Comparison of ENCODE assay signal across 8 mouse cellular contexts in the genomic region with DNA sequence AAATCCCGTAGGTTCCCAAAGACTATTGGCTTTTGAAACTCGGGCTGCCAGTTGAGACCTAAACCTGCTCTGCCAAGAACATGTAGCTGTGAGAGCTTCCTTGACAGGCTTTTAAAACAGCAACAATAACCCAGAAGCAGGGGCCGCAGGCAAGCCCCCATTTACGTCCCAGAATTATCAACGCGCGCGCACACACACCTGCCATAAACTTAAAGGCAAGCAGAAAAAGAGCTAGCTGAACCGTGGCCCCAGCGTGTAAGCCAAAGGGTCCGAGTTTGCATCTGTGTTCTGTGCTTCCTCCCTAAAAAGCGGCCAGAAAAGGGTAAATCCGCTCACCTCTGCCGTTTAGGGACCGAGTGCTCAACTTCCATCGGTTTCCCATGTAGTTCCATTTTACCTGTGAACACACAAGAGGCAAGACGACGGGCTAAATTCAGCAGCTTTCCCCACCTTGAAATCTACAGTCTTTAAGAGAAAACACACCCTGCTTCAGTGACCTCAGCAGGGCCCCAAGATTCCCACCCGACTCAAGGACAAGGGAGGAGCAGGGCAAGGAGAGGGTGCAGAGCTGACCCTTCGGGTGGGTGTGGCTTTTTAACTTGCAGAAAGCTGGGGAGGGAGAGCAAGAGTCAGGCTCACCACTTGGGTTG. TPM values are rescaled to one million over a fixed set of nuclear protein-coding genes. Genes with fewer than 3 reads are reported as not detected.
DNase-seq lines count a peak whose midpoint lies in the region; ATAC-seq lines count a peak whose summit lies in the region.

No protein-coding gene starts in this region.

- no peak for ATAC-seq in lung, embryonic 16.5 days (ENCODE audit: low read depth)
- ATAC-seq in limb, embryonic 12.5 days (ENCODE audit: insufficient number of reproducible peaks, insufficient read depth, low FRiP score, low TSS enrichment, low read depth), result no peak
- no peak for ATAC-seq in neural tube, embryonic 15.5 days (ENCODE audit: low FRiP score)
- ATAC-seq in granulocyte monocyte progenitor cell, adult 5-6 weeks (replicated peaks; ENCODE audit: poor library complexity, severe bottlenecking), result no peak

- DNase-seq in lung, postnatal 36 days, result no peak
- DNase-seq in forebrain, embryonic 10.5 days (ENCODE audit: extremely low spot score, low spot score), result peak; percentile 33
- DNase-seq in adrenal gland, postnatal 25 days, result no peak
- no peak for DNase-seq in layer of hippocampus, postnatal 25 days (ENCODE audit: extremely low spot score in 1 of 2, low spot score in 1 of 2)

- no peaks in the 10 kb centered on the region for H3K9me3 ChIP-seq in lung, embryonic 16.5 days (ENCODE audit: control insufficient read depth, low read length)
- no peaks in the 10 kb centered on the region for H3K9me3 ChIP-seq in forebrain, embryonic 10.5 days
- no peaks in the 10 kb centered on the region for H3K9me3 ChIP-seq in limb, embryonic 12.5 days
- H3K9me3 ChIP-seq in neural tube, embryonic 15.5 days (replicated peaks), result no peaks in the 10 kb centered on the region

- H3K36me3 ChIP-seq in lung, embryonic 16.5 days (ENCODE audit: control insufficient read depth, insufficient read depth, low read length), result no peaks in the 10 kb centered on the region
- peaks cover 16% of the 10 kb centered on the region for H3K36me3 ChIP-seq in forebrain, embryonic 10.5 days (replicated peaks)
- peaks cover 10% of the 10 kb centered on the region; the same call in 1 of the 2 replicates for H3K36me3 ChIP-seq in limb, embryonic 12.5 days
- H3K36me3 ChIP-seq in neural tube, embryonic 15.5 days, result no peaks in the 10 kb centered on the region

- WGBS in lung, embryonic 16.5 days, result 5% methylated on average over 20 of the region's 20 CpGs
- WGBS in forebrain, embryonic 10.5 days, result 4% methylated on average over 20 of the region's 20 CpGs
- under 1% methylated on average over 20 of the region's 20 CpGs for WGBS in limb, embryonic 12.5 days
- WGBS in neural tube, embryonic 15.5 days, result under 1% methylated on average over 20 of the region's 20 CpGs

- H3K4me3 ChIP-seq in lung, embryonic 16.5 days (ENCODE audit: low read length), result peak overlapping the region; percentile 89
- H3K4me3 ChIP-seq in forebrain, embryonic 10.5 days, result peak overlapping the region; percentile 99
- H3K4me3 ChIP-seq in limb, embryonic 12.5 days (replicated peaks), result peak overlapping the region; percentile 98
- peak overlapping the region; percentile 87 for H3K4me3 ChIP-seq in neural tube, embryonic 15.5 days (replicated peaks)

- no peaks in the 10 kb centered on the region for H3K27me3 ChIP-seq in lung, embryonic 16.5 days (ENCODE audit: control insufficient read depth, insufficient read depth, low read depth, low read length)
- no peaks in the 10 kb centered on the region for H3K27me3 ChIP-seq in forebrain, embryonic 10.5 days (ENCODE audit: poor library complexity, severe bottlenecking)
- H3K27me3 ChIP-seq in limb, embryonic 12.5 days, result no peaks in the 10 kb centered on the region
- H3K27me3 ChIP-seq in neural tube, embryonic 15.5 days (replicated peaks), result no peaks in the 10 kb centered on the region

- peaks cover 41% of the 10 kb centered on the region for H3K4me1 ChIP-seq in lung, embryonic 16.5 days (replicated peaks; ENCODE audit: control insufficient read depth, insufficient read depth, low read length)
- H3K4me1 ChIP-seq in forebrain, embryonic 10.5 days, result peaks cover 57% of the 10 kb centered on the region
- peaks cover 35% of the 10 kb centered on the region for H3K4me1 ChIP-seq in limb, embryonic 12.5 days (replicated peaks)
- H3K4me1 ChIP-seq in neural tube, embryonic 15.5 days, result peaks cover 59% of the 10 kb centered on the region

- H3K27ac ChIP-seq in lung, embryonic 16.5 days (ENCODE audit: low read length), result peak overlapping the region; percentile 99
- H3K27ac ChIP-seq in forebrain, embryonic 10.5 days, result peak overlapping the region; percentile 100
- peak overlapping the region; percentile 99 for H3K27ac ChIP-seq in limb, embryonic 12.5 days
- peak overlapping the region; percentile 88; the same call in 1 of the 2 replicates for H3K27ac ChIP-seq in neural tube, embryonic 15.5 days (replicated peaks)

- H3K4me2 ChIP-seq in lung, embryonic 16.5 days (ENCODE audit: low read depth, low read length), result peak overlapping the region; percentile 80
- H3K4me2 ChIP-seq in limb, embryonic 12.5 days, result peak overlapping the region; percentile 91
- peak overlapping the region; percentile 93 for H3K4me2 ChIP-seq in neural tube, embryonic 15.5 days

- H3K9ac ChIP-seq in lung, embryonic 16.5 days (ENCODE audit: low read length), result peak overlapping the region; percentile 95
- H3K9ac ChIP-seq in limb, embryonic 12.5 days (replicated peaks), result peak overlapping the region; percentile 98
- H3K9ac ChIP-seq in neural tube, embryonic 15.5 days (replicated peaks), result peak overlapping the region; percentile 82

RNA-seq across cellular contexts. Expression of a gene that starts 1.7 kb away (rescaled TPM):
- polyA plus RNA-seq in lung, embryonic 16.5 days (2015; fragmentation: Nextera tagmentation; extraction: Ambion mirVana), result 37.5 and 41.0 TPM in 2 replicates
- polyA plus RNA-seq in forebrain, embryonic 10.5 days (2016; fragmentation: Nextera tagmentation; extraction: Ambion mirVana), result 128 and 141 TPM in 2 replicates
- 114 and 122 TPM in 2 replicates for polyA plus RNA-seq in limb, embryonic 12.5 days (2016; fragmentation: Nextera tagmentation; extraction: Ambion mirVana)
- polyA plus RNA-seq in neural tube, embryonic 15.5 days (2015; fragmentation: Nextera tagmentation; extraction: Ambion mirVana), result 18.8 and 29.9 TPM in 2 replicates
- 1.0 and 1.2 TPM in 2 replicates for total RNA-seq in adrenal gland, postnatal 25 days (2021)
- under 1 TPM in 1 of 2 experiments, not detected in 1; 0.27 TPM for total RNA-seq in layer of hippocampus, postnatal 25 days (2021)
- total RNA-seq in granulocyte monocyte progenitor cell, adult 5-6 weeks (2014; fragmentation: Nextera tagmentation), result 0.26 TPM in 1 of 2 replicates, not detected in the other
- under 0.01 and 0.09 TPM in 2 replicates for total RNA-seq in granulocyte monocyte progenitor cell, adult 5-6 weeks (2017)

RNA-seq across cellular contexts. Expression of a gene that starts 50.8 kb away (rescaled TPM):
- 111 TPM in 2 replicates for polyA plus RNA-seq in lung, embryonic 16.5 days (2015; fragmentation: Nextera tagmentation; extraction: Ambion mirVana)
- 126 and 127 TPM in 2 replicates for polyA plus RNA-seq in forebrain, embryonic 10.5 days (2016; fragmentation: Nextera tagmentation; extraction: Ambion mirVana)
- polyA plus RNA-seq in limb, embryonic 12.5 days (2016; fragmentation: Nextera tagmentation; extraction: Ambion mirVana), result 151 and 169 TPM in 2 replicates
- 102 and 109 TPM in 2 replicates for polyA plus RNA-seq in neural tube, embryonic 15.5 days (2015; fragmentation: Nextera tagmentation; extraction: Ambion mirVana)
- 69.3 and 95.8 TPM in 2 replicates for total RNA-seq in adrenal gland, postnatal 25 days (2021)
- total RNA-seq in layer of hippocampus, postnatal 25 days (2021), result 10 to 100 TPM; 73.6 to 78.1 TPM
- 171 and 173 TPM in 2 replicates for total RNA-seq in granulocyte monocyte progenitor cell, adult 5-6 weeks (2014; fragmentation: Nextera tagmentation)
- total RNA-seq in granulocyte monocyte progenitor cell, adult 5-6 weeks (2017), result 179 and 205 TPM in 2 replicates
